Mouse (Mus musculus) kidney, embryonic 15.5 days (tissue): ENCODE measurements around the gene Marc1. TPM values are rescaled to one million over a fixed set of nuclear protein-coding genes. Genes with fewer than 3 reads are reported as not detected.

ENCODE experiments used
- ATAC-seq: fragments of 200-750 bp; cut with Nextera tagmentation; replicated peaks from 2 replicates; pipeline ENCODE4 v1.8.0; 2017; ENCODE audit warnings: moderate TSS enrichment; ENCODE audit not compliant: low FRiP score
- H3K27ac ChIP-seq: fragments of 300-500 bp; sonication (generic); 2 replicates; pipeline ENCODE4 v1.5.1; 2015; ENCODE audit warnings: mild to moderate bottlenecking, inconsistent platforms
- H3K27me3 ChIP-seq: fragments of 300-500 bp; sonication (generic); 2 replicates; pipeline ENCODE4 v1.6.1; 2015; ENCODE audit warnings: inconsistent platforms
- H3K36me3 ChIP-seq: fragments of 300-500 bp; sonication (generic); 2 replicates; pipeline ENCODE4 v1.6.1; 2015; ENCODE audit warnings: inconsistent platforms
- H3K4me1 ChIP-seq: fragments of 300-500 bp; sonication (generic); 2 replicates; pipeline ENCODE4 v1.6.1; 2015; ENCODE audit warnings: inconsistent platforms
- H3K4me2 ChIP-seq: fragments of 300-500 bp; sonication (generic); 2 replicates; pipeline ENCODE4 v1.6.1; 2015; ENCODE audit warnings: moderate library complexity, mild to moderate bottlenecking, inconsistent platforms
- H3K4me3 ChIP-seq: fragments of 300-500 bp; sonication (generic); replicated peaks from 2 replicates; pipeline ENCODE4 v1.5.1; 2015; ENCODE audit warnings: mild to moderate bottlenecking, inconsistent platforms
- H3K9ac ChIP-seq: fragments of 300-500 bp; sonication (generic); 2 replicates; pipeline ENCODE4 v1.6.1; 2015; ENCODE audit warnings: mild to moderate bottlenecking, inconsistent platforms
- H3K9me3 ChIP-seq: fragments of 300-500 bp; sonication (generic); replicated peaks from 2 replicates; pipeline ENCODE4 v1.6.1; 2016; ENCODE audit warnings: inconsistent platforms
- WGBS: fragments of 180-500 bp; shearing (Covaris S2); methylation state at CpG from one replicate; pipeline ENCODE4 v1.1.7; 2015; ENCODE audit warnings: mixed read lengths; 5-methylcytosine and 5-hydroxymethylcytosine counted together
- polyA plus RNA-seq: library from polyadenylated mRNA; unstranded; fragments of >200 nt; fragmentation: Nextera tagmentation; extraction: Ambion mirVana; gene quantifications from 2 replicates; pipeline ENCODE4 v1.2.1, GENCODE M21; 2015

The Marc1 gene
- polyA plus RNA-seq, 1 experiment from 2014 or later, result 0.61 TPM

GRCm38 (mm10) chr1:184811716-184812250 lies 670 bp upstream of the Marc1 start:
- no peak overlapping the region for H3K9ac ChIP-seq
- no peaks in the 10 kb centered on the region for H3K9me3 ChIP-seq
- peaks cover 24% of the 10 kb centered on the region for H3K4me1 ChIP-seq
- ATAC-seq, result no peak
- H3K4me3 ChIP-seq, result no peak overlapping the region
- H3K4me2 ChIP-seq, result 0 out of 2 replicates have a peak overlapping the region, but pooled peaks have one; percentile 78
- H3K36me3 ChIP-seq, result peaks cover 20% of the 10 kb centered on the region
- H3K27ac ChIP-seq, result no peak overlapping the region
- 72% methylated on average over 8 of the region's 8 CpGs for WGBS
- H3K27me3 ChIP-seq, result peaks cover 33% of the 10 kb centered on the region

- Histone ChIP-seq H3K27me3 (peaks cover 33% of the 10 kb centered on the region), H3K4me1 (peaks cover 24% of the 10 kb centered on the region), H3K36me3 (peaks cover 9% of the 10 kb centered on the region; the same call in 1 of the 2 replicates), H3K9me3 (no peaks in the 10 kb centered on the region), H3K9ac (no peak overlapping the region), H3K27ac (no peak overlapping the region), H3K4me3 (no peak overlapping the region), H3K4me2 (0 out of 2 replicates have a peak overlapping the region, but pooled peaks have one; percentile 17)
- ATAC-seq, result peak; percentile 30; the same call in 1 of the 2 replicates
- WGBS, result 38% methylated on average over 6 of the region's 6 CpGs
Observed at GRCm38 (mm10) chr1:184809578-184810001, 1.5 kb downstream of the Marc1 start.

- peaks cover 33% of the 10 kb centered on the region for H3K27me3 ChIP-seq
- H3K4me1 ChIP-seq, result peaks cover 24% of the 10 kb centered on the region
- H3K9me3 ChIP-seq, result no peaks in the 10 kb centered on the region
- no peak overlapping the region for H3K4me3 ChIP-seq
- H3K9ac ChIP-seq, result no peak overlapping the region
- no peak overlapping the region for H3K4me2 ChIP-seq
- 83% methylated on average over 17 of the region's 17 CpGs for WGBS
- no peak overlapping the region for H3K27ac ChIP-seq
- H3K36me3 ChIP-seq, result peaks cover 6% of the 10 kb centered on the region; the same call in 1 of the 2 replicates
- ATAC-seq, result no peak
Observed at GRCm38 (mm10) chr1:184808418-184809012, 2.6 kb downstream of the Marc1 start.

- WGBS, result 68% methylated on average over 15 of the region's 15 CpGs
- H3K4me2 ChIP-seq, result no peak overlapping the region
- H3K4me3 ChIP-seq, result no peak overlapping the region
- peaks cover 33% of the 10 kb centered on the region for H3K27me3 ChIP-seq
- no peaks in the 10 kb centered on the region for H3K9me3 ChIP-seq
- peaks cover 24% of the 10 kb centered on the region for H3K4me1 ChIP-seq
- no peak overlapping the region for H3K9ac ChIP-seq
- no peak for ATAC-seq
- H3K27ac ChIP-seq, result no peak overlapping the region
- H3K36me3 ChIP-seq, result peaks cover 3% of the 10 kb centered on the region; the same call in 1 of the 2 replicates
Observed at GRCm38 (mm10) chr1:184807627-184808417, 3.3 kb downstream of the Marc1 start.

- 77% methylated on average over 7 of the region's 7 CpGs for WGBS
Observed at GRCm38 (mm10) chr1:184807123-184807522, 4.0 kb downstream of the Marc1 start.

GRCm38 (mm10) chr1:184805749-184806148 lies 5.4 kb downstream of the Marc1 start:
- H3K27ac ChIP-seq, result no peak overlapping the region
- no peak overlapping the region for H3K9ac ChIP-seq
- H3K27me3 ChIP-seq, result peaks cover 16% of the 10 kb centered on the region
- H3K4me1 ChIP-seq, result peaks cover 16% of the 10 kb centered on the region
- no peak for ATAC-seq
- WGBS, result 87% methylated on average over 4 of the region's 4 CpGs
- H3K4me3 ChIP-seq, result no peak overlapping the region
- no peaks in the 10 kb centered on the region for H3K36me3 ChIP-seq
- no peak overlapping the region for H3K4me2 ChIP-seq
- H3K9me3 ChIP-seq, result 0 out of 2 replicates have a peak, but pooled peaks cover 4% of the 10 kb centered on the region

More at GRCm38 (mm10) chr1:184807123-184807522, 4.0 kb downstream of the Marc1 start:
- no peak overlapping the region for H3K4me3 ChIP-seq
- H3K4me1 ChIP-seq, result peaks cover 24% of the 10 kb centered on the region
- no peak overlapping the region for H3K27ac ChIP-seq
- no peak for ATAC-seq
- no peaks in the 10 kb centered on the region for H3K36me3 ChIP-seq
- peaks cover 29% of the 10 kb centered on the region for H3K27me3 ChIP-seq
- no peak overlapping the region for H3K9ac ChIP-seq
- no peak overlapping the region for H3K4me2 ChIP-seq
- H3K9me3 ChIP-seq, result no peaks in the 10 kb centered on the region

- H3K27me3 ChIP-seq, result peaks cover 36% of the 10 kb centered on the region
- peak overlapping the region; percentile 45 for H3K4me2 ChIP-seq
- no peaks in the 10 kb centered on the region for H3K36me3 ChIP-seq
- H3K9ac ChIP-seq, result no peak overlapping the region
- WGBS, result 8% methylated on average over 27 of the region's 27 CpGs
- peaks cover 12% of the 10 kb centered on the region for H3K4me1 ChIP-seq
- H3K27ac ChIP-seq, result no peak overlapping the region
- no peaks in the 10 kb centered on the region for H3K9me3 ChIP-seq
- H3K4me3 ChIP-seq, result no peak overlapping the region
- peak; percentile 86 for ATAC-seq
Observed at GRCm38 (mm10) chr1:184793163-184793876, 17.8 kb downstream of the Marc1 start.

- Histone ChIP-seq H3K9ac (no peak overlapping the region), H3K4me2 (no peak overlapping the region), H3K36me3 (no peaks in the 10 kb centered on the region), H3K4me1 (peaks cover 12% of the 10 kb centered on the region), H3K9me3 (no peaks in the 10 kb centered on the region), H3K4me3 (no peak overlapping the region), H3K27me3 (peaks cover 40% of the 10 kb centered on the region), H3K27ac (no peak overlapping the region)
- ATAC-seq, result no peak
- WGBS, result 10% methylated on average over 2 of the region's 2 CpGs
Observed at GRCm38 (mm10) chr1:184791109-184791508, 20.0 kb downstream of the Marc1 start.

- Histone ChIP-seq H3K9me3 (no peaks in the 10 kb centered on the region), H3K27ac (no peak overlapping the region), H3K27me3 (peaks cover 39% of the 10 kb centered on the region), H3K4me2 (no peak overlapping the region), H3K9ac (no peak overlapping the region), H3K4me3 (no peak overlapping the region), H3K4me1 (peaks cover 3% of the 10 kb centered on the region; the same call in 1 of the 2 replicates), H3K36me3 (no peaks in the 10 kb centered on the region)
- ATAC-seq, result no peak
- WGBS, result 70% methylated on average over 13 of the region's 13 CpGs
Observed at GRCm38 (mm10) chr1:184786376-184787151, 24.5 kb downstream of the Marc1 start.

GRCm38 (mm10) chr1:184783641-184784040 lies 27.5 kb downstream of the Marc1 start:
- Histone ChIP-seq H3K36me3 (no peaks in the 10 kb centered on the region), H3K9me3 (no peaks in the 10 kb centered on the region), H3K27ac (no peak overlapping the region), H3K9ac (no peak overlapping the region), H3K4me3 (no peak overlapping the region), H3K4me1 (peaks cover 6% of the 10 kb centered on the region; the same call in 1 of the 2 replicates), H3K27me3 (peaks cover 42% of the 10 kb centered on the region), H3K4me2 (no peak overlapping the region)
- 76% methylated on average over 4 of the region's 4 CpGs for WGBS
- ATAC-seq, result no peak

- Histone ChIP-seq H3K9ac (no peak overlapping the region), H3K4me1 (peaks cover 6% of the 10 kb centered on the region; the same call in 1 of the 2 replicates), H3K9me3 (no peaks in the 10 kb centered on the region), H3K36me3 (no peaks in the 10 kb centered on the region), H3K27me3 (peaks cover 47% of the 10 kb centered on the region), H3K27ac (no peak overlapping the region), H3K4me3 (no peak overlapping the region), H3K4me2 (no peak overlapping the region)
- WGBS, result 35% methylated on average over 14 of the region's 14 CpGs
- ATAC-seq, result peak; percentile 70
Observed at GRCm38 (mm10) chr1:184782161-184782513, 29.0 kb downstream of the Marc1 start.
